Mouse (Mus musculus) layer of hippocampus, adult 18-20 months (tissue): ENCODE results near the gene Samd7. TPM values are rescaled to one million over a fixed set of nuclear protein-coding genes. Genes with fewer than 3 reads are reported as not detected.
"Not testable (repeated sequence)": the region's sequence is repeated elsewhere in the genome, so short reads cannot be mapped to it uniquely, and the experiment has no call there.

ENCODE experiments used
- DNase-seq, 2 experiments: peaks; one replicate each; pipeline ENCODE4 v3.0.0; 2022; ENCODE audit warnings: low spot score in 2 of 2
- long read RNA-seq: library from polyadenylated mRNA; stranded (forward); transcript quantifications from one replicate; pipeline ENCODE4 v2.0.0, GENCODE M21; 2021
- total RNA-seq, 2 experiments: library from RNA; stranded (reverse); gene quantifications; 2 replicates each; pipeline ENCODE4 v1.2.3; 2021

Samd7 gene
- not detected for total RNA-seq
- long read RNA-seq: 0 reads

DNA sequence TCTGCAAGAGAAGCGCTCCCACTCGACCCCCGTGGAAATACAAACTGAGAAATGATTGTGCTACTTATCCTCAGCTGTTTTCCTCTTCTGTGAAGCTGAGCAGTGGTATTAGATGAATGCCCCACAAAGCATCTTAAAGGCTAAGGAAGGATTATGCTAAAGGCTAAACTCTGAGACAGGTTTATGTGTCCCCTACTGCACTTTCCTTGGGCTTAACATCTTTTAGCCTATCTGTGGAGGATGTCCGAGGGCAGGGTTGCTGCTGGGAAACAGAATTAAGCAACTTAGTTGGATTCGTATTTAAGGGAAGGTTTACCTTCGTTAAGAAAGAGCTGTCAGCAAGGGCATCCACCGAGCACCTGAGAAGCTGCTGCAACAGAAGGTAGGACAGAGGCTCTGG is at the start of gene Samd7:
Samd7 (plus strand) TSS at position 288 of the 400 bp plus-strand sequence.
- DNase-seq: no peak

DNA sequence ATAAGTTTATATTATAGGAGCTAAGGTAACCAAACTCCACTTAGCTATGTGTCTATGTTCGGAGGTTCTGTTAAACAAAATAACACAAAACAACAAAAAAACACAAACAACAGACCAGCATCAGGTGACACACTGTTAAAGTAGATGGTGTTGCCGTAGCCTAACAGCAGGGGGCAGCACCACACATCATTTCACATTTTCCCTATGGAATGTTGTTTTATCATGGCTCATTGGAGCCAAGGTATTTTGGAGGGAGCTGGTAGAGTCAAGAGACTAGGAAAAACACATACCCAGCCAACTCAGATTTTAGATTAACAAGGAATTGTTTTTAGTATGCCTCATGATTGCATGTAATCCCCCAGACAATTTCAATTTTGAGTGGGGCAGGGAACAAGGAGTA is 49.7 kb upstream of the Samd7 start:
- DNase-seq: peak; percentile 5 to 73

DNA sequence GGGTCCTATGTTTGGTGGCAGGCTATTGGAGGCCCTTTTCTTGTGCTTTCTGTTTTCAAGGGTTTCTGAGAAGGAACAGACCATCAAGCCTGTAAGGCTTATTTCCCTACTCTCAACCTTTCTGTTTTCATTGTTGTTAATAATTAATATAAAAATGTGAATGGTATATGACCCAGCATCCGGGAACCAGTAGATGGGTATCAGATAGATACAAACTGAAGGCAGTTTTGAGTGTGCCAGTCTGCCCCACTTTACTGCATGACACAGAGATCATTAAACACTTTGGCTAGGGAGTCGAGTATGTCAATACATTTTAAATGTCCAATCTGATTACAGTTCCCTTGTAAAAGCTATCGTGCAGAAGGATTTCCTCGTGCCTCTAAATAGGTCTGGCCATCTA is 48.2 kb upstream of the Samd7 start:
- no peak for DNase-seq

DNA sequence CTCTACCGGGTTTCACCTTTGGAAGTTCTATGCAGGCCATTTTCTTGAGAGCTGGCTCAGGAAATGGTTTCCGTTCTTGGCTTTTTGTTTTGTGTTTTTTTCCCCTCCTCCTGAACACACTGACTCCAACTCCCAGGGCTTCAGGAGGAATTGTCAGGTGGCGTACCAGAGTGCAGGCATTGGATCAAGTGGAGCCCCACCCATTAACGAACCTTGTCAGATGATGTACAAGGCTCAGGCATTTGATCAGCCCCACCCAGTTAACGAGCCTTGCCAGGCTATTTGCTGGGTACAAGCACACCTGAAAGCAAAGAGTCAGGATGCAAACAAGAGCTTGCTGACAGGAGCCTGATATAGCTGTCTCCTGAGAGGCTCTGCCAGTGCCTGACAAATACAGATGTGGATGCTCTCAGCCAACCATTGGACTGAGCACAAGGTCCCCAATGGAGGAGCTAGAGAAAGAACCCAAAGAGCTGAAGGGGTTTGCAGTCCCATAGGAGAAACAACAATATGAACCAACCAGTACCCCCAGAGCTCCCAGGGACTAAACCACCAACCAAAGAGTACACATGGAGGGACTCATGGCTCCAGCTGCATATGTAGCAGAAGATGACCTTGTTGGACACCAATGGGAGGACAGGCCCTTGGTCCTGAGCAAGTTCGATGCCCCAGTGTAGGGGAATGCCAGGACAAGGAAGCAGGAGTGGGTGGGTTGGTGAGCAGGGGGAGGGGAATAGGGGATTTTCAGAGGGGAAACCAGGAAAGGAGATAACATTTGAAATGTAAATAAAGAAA is 46.2 kb upstream of the Samd7 start, which contains the start of gene Lrrc31:
Lrrc31 (minus strand) TSS at position 133 of the 795 bp plus-strand sequence.
- not testable (repeated sequence) for DNase-seq

DNA sequence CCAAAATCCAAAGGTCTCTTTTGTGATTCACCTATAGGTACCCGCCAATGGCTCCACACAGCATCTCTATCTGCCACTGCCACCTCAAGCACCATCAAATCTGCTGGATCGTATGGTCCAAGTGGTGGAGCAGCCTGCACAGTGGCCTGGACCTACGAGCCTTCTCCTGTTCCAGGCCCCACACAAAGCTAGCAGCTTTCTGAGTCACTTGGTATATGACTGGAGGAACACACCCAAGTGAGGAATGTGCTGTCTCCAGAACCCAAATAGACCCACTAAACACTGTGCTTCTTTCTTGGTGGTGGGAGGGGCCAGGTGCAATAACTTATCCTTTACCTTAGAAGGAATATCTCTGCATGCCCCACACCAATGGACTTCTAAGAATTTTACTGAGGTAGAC is 40.1 kb upstream of the Samd7 start:
- no peak for DNase-seq

DNA sequence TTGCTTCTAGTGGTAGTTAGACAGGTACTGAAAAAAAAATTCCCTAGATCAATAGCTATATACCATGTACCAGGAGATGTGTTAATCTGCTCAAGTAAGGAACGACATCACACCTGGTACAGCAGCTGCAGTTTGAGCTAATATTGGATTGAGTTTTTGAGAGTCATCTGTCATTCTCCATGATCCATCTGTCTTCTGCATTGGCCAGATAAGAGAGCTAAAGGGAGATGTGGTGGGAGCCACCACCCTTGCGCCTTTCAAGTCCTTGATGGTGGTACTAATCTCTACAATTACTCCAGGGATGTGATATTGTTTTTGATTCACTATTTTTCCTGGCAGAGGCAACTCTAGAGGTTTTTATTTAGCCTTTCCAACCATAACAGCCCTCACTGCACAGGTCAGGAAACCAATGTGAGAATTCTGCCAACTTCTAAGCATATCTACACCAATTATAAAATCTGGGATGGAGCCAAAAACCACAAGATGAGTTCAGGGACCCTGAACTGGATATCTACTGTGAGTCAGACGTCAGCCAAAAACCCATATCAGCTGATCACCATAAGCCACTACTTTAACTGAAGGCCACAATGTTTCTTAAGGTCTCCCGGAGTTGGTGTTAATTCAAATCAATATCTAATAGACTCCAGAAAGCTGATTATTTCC is 39.3 kb upstream of the Samd7 start:
- no peak for DNase-seq

DNA sequence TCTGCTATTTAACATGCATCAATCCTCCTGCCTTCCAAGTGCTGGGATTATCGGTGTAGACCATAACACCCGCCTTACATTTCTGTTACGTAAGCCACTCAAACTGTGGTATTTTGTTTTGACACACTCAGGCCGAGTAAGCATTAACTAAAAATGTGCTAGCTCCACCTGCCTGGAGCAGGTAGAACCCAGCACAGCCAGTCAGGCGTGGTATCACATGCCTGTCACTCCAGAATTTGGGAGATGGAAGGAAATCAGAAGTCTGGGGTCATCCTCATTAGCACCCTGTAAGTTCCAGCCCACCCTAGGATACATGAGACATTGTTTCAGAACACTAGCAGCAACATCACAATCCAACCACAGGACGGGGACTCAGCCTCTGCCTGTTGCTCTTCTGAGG is 35.9 kb upstream of the Samd7 start:
- no peak for DNase-seq

DNA sequence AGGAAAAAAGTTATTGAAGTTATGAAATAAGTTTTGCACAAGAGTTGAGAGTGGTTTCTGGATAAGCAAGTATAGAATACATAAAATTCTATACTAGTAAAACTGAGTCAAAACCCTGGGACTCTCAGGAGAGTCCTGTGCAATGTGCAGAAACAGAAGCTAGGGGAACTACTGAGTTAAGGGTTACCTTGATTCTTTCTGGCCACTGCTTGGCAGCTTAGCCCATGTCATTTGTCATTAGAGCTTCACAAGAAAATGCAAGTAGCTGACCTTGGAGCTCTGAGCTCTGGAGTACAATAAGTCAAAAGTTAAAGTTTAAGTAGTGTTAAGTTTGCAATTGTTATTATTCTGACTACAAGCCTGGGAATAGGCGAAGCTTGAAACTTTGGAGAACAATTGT is 32.8 kb upstream of the Samd7 start:
- DNase-seq: no peak

DNA sequence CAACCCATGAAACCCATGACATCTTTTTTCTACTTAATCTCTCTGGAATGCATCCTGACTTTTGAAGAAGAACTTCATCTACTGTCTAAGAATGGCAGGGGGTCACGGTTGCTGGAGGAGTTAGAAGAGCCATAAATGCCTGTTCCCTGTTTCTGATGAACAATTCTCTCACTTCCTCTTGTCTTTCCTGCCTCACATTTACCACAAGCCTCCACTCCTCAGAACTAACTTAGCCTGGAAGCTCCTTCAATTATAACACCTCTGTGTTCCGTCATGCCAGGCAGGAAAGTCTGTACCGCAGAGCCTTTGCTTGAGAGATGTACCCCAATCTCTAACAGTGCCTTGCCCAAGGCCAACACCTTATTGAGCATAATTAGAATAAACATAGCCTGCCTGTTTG is 27.4 kb upstream of the Samd7 start:
- no peak for DNase-seq

DNA sequence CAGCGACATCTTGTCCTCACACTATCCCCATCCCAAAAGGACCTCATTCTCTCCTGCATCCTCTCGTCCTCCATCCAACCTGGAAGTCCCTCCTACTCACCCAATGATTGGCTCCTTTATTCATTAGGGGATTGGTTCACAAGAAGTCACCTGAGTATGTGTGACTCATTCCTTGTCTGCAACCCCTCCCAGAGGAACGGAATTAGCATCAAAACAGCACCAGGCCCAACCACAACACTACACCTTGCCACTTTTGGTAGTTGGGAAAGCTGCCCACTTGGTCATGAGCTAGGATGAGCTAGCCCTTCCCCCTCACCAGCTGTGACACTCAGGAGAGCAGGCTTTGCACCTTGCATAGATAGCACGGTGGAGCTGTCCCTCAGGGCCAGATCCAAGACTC is 24.1 kb upstream of the Samd7 start:
- no peak for DNase-seq

DNA sequence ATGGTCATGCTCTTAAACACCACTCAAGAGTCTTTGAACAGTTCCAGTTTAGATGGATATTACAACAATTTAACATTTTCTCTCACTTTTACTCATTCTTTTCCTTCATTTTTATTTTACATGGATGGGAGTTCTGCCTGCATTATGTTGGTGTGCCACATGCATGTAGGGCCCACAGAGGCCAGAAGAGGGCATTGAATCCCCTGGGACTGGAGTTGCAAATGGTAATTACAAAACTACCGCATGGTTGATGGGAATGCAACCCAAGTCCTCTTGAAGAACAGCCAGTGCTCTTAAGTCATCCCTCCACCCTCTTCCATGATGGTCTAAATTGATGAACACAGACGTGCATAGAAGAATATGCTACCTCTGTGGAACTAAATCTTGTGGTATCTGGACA is 23.6 kb upstream of the Samd7 start:
- no peak for DNase-seq

DNA sequence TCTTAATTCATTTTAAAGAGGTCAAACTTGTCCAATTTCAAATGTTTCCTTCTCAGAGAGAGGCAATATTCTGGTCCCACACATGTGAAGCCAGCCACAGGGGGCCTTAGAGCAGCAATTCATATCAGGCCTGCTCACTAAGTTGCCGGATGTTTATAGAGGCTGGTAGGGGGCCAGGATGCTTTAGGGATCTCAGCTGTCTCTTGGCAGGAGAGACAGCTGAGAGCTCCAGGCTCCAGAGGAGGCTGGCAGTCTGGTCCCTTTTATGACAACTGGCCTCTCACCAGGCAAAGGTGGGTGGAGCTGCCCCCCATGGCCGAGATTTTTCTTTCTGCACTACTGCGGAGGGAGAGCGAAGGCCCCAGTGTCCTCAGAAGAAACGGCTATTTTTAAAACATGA is 22.9 kb upstream of the Samd7 start:
- DNase-seq: no peak

DNA sequence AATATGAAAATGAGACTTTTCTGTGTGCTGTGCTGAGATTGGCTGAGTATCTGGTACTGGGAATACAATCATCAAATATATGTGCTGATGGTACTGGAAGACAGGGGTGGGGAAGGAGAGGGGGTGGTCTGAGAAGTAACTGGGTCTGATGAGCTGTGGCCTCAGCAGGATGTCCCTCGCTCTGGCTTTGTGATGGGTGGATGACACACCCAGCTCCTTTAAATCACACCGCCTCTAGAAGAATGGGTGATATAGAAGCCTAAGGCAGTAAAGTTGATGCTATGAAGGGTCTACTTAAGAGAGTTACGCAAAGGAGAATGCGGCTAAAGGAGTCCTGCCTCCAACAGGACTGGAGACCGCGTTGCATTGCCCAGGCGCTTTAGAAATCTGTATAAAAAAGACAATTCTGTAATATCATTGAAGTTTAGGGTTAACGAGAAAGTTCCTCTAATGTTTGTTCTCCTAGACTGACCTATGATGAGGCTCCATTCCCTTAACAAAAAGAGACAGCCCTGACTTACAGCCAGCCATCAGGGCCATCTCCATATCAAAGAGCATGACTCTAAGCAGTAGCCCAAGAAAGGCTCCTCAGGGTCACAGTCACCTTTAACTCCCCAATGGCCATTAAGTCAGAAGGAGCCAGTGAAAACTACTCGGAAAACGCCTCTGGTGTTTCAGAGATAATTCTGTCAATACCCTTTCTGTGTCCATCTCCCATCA is 21.8 kb upstream of the Samd7 start:
- DNase-seq: no peak

DNA sequence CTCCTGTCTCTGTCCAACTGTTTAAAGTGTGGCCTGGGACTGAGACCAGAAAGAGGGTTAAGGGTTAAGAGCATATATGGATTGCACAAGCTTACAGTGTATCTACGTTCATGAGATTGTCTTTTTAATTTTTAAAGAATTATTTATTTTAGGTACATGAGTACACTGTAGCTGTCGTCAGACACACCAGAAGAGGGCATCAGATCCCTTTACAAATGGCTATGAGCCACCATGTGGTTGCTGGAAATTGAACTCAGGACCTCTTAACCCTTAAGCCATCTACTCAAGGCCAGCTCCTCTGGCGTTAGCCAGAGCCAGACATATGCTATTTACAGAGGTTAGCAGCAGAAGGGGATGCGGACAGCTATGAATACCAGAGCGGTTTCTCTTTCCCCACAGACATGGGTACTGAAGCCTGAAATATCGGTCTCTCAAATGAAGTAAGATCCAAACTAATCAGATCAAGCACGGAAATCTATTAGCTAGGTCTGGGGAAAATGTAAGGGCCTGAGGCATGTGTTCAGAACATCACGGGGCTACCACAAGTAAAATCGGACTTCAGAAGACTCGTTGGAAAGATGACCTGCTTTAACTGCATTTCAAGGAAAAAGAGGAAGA is 21.1 kb upstream of the Samd7 start:
- DNase-seq: no peak

DNA sequence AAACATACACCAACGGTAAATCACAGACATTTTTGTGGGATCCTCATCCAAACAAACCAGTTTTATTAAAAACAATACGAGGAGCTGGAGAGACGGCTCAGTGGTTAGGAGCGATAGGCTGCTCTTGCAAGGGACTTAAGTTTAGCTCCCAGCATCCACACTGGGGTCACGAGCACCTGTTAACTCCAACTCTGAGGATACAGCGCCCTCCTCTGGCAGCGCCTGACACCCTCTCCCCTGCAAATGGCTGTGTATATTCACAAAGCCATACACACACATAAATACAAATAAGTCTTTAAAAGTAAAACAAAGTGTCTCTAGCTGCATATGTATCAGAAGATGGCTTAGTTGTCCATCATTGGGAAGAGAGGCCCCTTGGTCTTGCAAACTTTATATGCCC is 20.6 kb upstream of the Samd7 start:
- no peak for DNase-seq

DNA sequence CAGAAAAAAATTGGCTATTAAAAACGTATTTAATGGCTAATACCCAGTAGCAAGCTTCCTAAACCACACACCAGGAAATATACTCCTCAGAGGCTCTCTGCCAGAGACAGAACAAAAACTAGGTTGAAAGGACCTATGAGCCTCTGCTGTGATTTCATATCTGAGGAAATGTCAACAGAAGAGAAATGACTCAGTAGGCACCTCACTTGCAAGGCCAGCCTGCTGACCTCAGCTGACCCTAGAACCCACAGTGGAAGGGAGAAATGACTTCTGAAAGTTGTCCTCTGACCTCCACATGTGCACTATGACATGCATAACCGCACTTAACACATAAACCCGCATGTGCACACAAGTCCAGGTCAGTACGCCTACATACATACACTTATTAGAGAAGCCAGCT is 18.9 kb upstream of the Samd7 start:
- no peak for DNase-seq

DNA sequence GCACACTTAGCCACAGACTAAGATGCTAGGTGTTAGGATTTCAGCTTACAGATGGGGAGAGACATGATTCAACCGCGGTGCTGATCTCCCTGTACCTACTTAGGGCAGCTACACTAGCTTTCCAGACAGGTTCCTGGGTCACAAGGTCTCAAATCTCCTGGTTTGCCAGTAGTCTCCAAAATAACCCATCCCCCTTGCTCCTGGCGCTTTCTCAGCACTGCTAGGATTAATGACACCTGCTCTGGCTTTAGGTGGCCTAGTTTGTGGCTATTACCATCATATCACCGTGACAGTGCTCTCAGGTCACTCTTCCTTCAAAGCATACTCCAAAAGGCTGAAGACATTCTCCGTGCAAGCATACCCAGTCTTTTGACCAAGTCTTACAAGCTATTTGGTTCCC is 17.0 kb upstream of the Samd7 start:
- no peak for DNase-seq

DNA sequence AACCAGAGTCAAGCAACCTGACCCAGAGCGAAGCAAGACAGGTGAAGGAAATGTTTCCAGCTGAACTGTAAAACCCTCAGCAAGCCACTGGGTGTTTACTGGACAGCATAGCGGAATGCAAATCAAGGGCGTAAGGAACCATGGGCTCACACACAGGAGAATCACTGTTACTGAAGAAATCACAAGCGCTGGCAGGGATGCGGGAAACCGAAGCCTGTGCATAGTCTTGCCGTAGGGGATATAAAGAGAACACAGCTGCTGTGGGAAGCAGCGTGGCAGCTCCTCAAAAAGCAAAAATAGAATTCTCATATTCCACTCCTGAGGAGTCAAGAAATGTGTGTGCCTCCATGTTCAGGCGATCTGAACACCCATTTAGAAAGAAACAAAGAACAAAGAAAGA is 9.3 kb upstream of the Samd7 start:
- peak; percentile 11 to 29 for DNase-seq

DNA sequence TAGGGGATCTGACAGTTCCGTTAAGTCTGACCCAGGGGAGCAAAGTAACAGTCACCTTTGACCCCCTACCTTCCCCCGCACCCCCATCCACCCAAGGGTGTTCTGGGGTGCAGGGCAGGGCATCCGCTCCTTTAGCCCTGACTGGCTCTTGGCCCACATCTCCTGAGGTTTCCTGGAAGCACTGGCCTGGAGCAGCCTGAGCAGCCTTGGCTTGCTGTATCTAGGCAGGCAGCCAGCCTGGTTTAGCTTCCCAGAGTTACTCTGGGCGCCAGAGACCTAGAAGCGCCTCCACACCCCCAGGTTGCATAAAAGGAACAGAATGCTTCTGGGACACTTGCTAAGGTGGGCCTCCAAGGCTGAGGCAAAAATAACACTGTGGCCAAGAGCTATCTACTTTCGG is 4.8 kb upstream of the Samd7 start:
- no peak for DNase-seq

DNA sequence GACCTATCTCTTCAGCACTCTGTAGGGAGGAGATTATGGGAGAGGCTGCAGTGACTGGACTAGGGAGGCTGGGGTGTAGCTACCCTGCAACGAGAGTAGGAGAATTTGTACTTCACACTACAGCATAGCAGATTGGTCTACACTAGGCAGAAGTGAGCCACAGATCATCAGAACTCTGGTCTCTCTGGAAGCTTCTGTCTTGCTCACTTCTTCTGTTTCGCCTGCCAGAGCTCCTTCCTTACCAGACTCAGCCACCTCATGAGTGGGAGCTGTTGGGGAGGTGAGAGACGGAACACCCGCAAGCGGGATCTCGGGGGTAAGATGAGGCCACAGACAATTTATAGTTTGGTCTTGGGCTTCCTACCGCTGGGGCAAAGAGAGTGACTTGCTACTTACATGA is 3.2 kb upstream of the Samd7 start:
- no peak for DNase-seq

DNA sequence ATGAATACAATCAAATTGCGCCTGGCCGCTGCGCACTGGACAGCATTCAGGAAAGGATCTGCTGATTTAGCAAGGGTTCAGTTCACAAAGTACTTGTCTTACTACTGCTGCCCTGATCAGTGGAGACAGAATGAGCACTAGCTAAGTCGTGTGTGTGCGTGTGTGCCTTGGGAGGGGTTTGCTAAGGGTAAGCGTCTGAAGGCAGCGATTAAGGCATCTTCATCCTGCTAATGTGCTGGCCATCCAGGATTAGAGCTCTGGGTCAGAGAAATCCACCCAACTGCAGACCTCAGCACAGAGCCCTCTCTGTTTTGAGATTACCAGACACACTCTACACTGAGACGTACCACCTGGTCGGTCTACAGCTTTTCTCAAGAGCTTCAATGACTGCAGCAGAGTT is 2.2 kb downstream of the Samd7 start:
- DNase-seq: no peak

DNA sequence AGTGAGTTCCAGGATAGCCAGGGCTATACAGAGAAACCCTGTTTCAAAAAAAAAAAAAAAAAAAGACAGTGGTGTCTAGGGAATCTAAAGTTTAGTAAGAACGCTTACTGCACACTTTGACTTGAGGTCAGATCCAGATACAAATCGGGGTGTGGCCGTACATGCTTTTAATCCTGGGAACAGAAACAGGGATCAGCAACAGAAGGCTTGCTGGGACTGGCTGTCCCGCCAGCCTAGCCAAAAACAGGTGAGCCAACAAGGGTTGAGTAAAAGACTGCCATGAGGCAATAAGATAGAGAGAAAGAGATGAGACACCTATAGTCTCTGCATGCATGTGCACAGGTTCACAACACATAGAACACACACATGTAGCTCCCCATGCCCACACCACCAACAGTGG is 8.6 kb downstream of the Samd7 start:
- DNase-seq: no peak
